Mouse (Mus musculus): ENCODE measurements around the gene Ascc1. TPM values are rescaled to one million over a fixed set of nuclear protein-coding genes. Genes with fewer than 3 reads are reported as not detected.

The Ascc1 gene
- 27.8 and 29.8 TPM in 2 replicates for total RNA-seq (2021)
- long read RNA-seq, experiment 1, transcript Ascc1-201 (11 exons, 1,450 nt), result major isoform, 32 of 38 reads
- long read RNA-seq, experiment 1, partial matches to known transcripts, result 3 of 38 reads
- long read RNA-seq, experiment 1, other reads (novel, unspliced or antisense), result 1 of 38 reads
- long read RNA-seq, experiment 2, transcript Ascc1-201 (11 exons, 1,450 nt), result major isoform, 30 of 39 reads
- long read RNA-seq, experiment 2, partial matches to known transcripts, result 1 of 39 reads
- long read RNA-seq, experiment 2, other reads (novel, unspliced or antisense), result 3 of 39 reads

GRCm38 (mm10) chr10:60002673-60003212, at the start of gene Ascc1, which contains the start of gene Anapc16:
Gene Ascc1 (plus strand): TSS chr10:60002805.
Gene Anapc16 (minus strand): TSS chr10:60003135.
- peak; percentile 99 for DNase-seq

DNA sequence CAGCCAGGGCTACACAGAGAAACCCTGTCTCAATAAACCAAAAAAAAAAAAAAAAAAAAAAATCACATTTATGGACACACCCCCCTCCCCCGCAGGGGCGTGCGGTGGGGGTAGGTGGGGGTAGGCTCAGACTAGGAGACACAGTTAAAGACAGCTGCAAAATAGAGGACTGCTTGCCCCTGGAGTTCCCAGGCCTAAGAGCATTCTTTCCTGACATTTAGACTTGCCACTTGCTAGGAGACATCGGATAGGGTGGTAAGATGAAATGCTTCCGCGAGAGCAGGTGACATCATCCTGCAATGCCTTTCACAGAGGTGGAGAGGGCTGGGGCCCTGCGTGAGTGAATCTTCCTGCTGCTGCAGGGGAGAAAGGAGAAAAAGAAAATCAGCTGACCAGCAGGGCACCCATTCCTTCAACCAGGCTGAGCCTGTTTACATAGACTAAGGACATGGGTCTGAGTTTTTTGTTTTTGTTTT, 49.0 kb upstream of the Ascc1 start:
- DNase-seq, result peak; percentile 51

- DNase-seq, result no peak
Observed at GRCm38 (mm10) chr10:59956681-59957080, 45.9 kb upstream of the Ascc1 start.

GRCm38 (mm10) chr10:59957171-59958149, 45.1 kb upstream of the Ascc1 start:
- peak; percentile 40 for DNase-seq

GRCm38 (mm10) chr10:59958458-59958857, 44.1 kb upstream of the Ascc1 start:
- DNase-seq, result no peak

DNA sequence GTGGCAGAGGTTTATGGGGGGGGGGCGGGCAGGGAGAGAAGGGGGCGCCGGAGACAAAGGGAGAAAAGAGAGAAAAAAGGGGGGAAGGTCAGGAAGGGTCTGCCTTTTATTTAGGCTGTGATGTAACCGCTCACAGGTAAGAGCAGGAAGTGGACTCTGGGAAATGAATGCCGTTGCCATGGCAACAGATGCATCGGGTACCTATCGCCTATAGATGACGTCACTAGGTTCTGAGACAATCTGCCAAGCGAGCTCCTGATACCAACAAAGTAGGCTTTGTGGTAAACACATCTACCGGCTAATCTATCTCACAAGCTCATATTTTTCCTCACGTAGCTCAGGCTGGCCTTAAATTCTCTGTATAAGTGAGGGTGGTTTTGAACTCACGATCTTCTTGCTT, 43.1 kb upstream of the Ascc1 start:
- no peak for DNase-seq

- DNase-seq, result no peak
Observed at GRCm38 (mm10) chr10:59963609-59964008, 39.0 kb upstream of the Ascc1 start.

DNA sequence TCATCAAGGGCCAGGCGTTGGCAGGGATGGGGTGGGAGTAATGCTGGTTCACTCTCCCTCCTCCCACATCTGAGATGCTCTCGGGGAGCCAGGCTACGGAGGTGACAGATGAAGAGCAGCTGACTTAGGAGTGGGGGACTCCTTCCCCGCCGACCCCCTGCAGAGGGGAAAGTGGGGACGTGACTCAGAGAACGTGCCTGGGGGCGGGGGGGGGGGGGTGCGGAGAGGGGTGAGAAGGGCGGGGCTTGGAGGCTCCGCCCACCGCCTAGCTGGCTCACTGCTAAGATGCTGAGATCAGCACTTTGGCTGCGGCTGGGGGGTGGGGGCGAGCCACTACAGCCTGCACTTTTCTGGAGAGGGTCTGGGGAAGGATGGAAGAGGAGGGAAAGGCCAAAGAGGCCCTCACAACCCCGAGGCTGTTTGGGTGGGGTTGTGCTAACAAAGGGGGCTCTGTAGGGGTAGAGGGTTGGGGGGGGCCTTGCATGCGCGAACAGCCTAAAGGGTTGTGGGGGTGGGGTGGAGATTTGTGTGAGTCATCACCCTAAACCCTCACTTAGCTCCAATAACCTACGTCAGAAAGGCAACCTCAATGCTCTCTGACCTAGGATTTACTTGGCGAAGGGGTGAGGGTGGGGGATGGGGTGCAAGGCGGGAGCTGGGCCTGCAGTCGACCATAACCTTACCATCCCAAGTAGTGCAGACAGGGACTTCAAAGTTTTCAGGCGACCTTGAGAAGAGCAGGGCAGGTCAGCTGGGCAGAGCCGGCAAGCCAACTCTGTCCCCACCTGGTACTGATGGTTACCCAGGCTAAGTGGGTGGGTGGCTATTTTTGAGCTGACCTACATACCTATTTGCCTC, 37.9 kb upstream of the Ascc1 start:
- DNase-seq, result peak; percentile 49

DNA sequence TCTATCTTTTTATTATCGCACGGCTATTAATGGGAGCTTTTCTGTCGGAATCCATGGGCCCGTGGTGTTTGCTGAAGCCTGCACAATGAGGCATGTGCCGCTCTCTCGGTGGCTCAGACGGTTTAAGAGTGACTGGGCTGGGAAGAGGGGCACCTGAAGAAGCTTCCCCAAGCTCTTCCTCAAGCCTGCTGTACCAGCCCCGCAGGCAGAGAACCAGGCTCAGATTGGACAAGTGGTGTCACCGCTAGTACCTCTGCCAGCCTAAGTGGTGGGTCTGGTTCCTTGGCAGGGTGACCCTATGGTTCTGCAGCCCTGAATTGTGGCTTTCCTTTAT, 37.3 kb upstream of the Ascc1 start:
- no peak for DNase-seq

- no peak for DNase-seq
Observed at GRCm38 (mm10) chr10:59965788-59966187, 36.8 kb upstream of the Ascc1 start.

DNA sequence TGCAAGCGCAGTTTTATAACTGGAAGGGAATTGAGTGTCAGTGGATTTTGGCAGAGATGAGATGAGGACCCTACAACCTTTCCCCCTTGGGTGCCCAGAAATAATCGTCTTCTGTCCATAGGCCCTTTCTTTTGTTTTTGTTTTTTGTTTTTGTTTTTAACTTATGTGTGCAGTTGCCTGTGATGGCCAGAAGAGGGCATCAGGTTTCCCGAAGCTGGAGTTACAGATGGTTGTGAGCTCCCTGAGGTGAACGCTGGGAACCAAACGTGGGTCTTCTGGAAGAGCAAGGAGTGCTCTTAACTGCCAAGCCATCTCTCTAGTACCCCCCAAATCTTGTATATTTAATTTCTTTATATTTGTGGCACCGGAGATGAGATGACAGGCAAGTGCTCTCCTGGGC, 35.9 kb upstream of the Ascc1 start:
- DNase-seq, result no peak

- peak; percentile 83 for DNase-seq
Observed at GRCm38 (mm10) chr10:59967309-59967942, 35.2 kb upstream of the Ascc1 start.

DNA sequence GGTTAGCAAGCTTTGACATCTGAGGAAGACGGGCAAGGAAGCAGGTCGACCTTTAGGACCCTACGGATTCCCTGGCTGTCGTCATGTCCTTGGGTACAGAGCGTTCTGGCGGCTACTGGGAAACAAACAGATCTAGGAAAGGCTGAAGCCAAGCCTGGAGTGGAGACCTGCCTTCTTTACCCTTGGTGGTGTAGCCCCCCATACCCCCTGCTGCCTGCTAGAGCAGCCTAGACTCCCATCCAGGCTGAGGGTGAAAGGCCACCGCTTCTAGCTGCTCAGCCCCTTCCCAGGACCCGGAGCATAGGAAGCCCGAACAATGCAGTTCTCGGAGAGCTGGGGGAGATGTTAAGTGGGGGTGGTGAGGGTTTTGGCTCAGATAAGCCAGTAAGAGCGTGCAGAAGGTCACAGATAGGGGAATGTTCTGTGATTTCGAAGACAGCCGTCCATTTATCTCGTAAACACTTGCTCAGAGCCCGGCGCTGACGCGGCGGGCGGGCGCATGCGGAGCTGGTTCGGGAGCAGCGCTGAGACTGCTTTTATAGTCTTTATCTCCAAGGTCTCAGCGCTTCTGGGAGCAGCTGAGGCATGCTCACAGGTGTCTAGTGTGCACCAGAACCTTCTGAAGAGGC, 32.7 kb upstream of the Ascc1 start:
- DNase-seq, result peak; percentile 88

DNA sequence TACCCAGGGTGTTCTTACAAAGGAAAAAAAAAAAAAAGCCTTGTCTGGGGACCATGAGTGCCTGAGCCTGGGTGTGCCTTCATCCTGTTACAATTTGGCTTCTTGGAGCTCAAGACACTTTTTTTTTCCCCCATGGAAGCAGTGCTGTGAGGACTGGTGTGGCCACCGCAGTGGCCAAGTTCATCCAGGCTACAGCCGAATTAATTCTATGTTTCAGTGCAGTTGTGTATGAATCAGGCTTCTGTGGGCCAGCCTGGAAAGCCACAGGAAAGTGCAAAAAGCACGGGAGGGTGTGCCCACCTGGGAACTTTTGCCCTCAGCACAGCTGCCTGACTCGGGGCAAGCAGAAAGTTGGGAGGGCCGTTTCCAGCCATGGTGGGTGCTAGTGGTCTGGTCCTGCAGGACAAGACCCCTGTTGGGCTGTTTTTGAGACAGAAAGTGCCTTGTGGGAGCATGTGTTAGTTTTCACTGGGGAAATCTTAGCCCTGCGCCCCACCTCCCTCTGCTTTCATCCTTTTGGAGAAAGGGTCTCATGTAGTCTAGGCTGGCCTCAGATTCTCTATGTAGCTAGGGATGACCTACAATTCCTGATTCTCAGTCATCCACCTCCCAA, 32.0 kb upstream of the Ascc1 start:
- no peak for DNase-seq

DNA sequence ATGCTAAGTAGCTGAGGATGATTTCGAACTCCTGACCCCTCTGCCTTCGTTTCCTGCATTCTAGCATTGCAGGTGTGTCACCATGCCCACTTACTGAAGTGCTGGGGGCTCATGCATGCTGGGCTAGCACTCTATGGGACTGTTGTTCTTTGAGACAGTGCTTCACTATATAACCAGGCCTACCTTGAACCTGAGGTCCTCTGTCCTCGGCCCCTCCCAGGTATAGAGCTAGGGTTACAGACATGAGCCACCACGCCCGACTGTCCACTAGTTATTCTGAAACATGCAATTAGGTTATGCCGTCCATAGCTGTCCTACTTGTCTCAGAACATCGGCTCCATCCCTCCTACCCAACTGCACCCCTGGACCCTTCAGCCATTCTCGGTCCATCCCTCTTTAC, 30.8 kb upstream of the Ascc1 start:
- DNase-seq, result no peak

GRCm38 (mm10) chr10:59972534-59972933, 30.1 kb upstream of the Ascc1 start:
- DNase-seq, result peak; percentile 58

DNA sequence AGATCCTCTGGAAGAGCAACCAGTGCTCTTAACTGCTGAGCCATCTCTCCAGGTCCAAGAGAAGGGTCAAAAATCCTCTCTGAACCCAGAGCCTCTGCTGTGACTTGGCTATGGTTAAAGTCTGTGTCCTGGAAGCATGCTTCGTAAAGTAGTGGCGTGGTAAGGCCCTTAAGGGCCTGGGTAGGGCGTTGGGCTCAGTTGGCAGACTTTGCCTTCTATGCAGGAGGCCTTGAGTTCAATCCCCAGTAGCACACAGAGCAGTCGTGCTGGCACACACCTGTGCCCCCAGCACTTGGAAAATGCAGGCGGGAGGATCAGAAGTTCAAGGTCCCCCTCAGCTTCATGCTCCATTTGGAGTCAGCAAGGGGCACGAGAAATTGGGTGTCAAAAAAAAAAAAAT, 29.6 kb upstream of the Ascc1 start:
- DNase-seq, result no peak

DNA sequence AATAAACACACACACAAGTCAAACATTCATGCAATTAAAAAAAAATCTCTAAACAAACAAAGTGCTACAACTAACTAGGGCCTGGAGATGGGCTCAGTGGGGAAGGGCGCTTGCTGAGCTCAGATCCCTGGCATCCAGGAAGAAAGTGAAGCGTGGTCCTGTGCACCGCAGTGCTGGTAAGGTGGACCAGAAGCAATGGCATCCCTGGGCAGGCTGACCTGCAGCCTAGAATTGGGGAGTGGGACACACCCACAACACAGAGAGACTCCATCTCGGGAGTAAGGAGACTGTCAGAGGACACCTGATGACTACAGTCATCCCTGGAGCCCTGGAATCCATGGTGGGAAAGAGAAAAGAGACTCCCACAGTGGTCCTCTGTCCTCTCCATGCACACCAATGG, 29.2 kb upstream of the Ascc1 start:
- DNase-seq, result no peak

DNA sequence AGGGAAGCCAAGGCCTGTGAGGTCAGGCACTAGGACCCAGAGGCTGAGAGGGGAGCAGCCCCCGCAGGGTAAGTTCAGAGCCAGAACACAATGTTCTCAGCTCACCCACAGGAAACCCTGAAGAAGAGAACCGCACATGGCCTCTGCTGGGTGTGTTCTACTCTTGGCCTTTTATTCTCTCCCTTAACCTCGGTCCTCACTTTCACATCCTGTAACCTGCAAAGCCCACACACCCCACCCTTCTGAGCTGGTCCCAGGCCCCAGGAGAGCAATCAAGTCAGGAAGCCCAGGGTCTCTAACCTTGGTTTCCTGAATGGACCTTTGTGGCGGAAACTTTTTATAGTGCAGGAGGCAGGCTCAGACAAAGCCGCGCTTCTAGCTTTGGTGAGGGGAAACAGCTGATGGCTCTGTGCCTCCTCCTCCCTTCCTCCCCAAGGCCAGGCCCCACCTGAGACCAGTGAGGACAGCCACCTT, 28.4 kb upstream of the Ascc1 start:
- DNase-seq, result peak; percentile 81

- no peak for DNase-seq
Observed at GRCm38 (mm10) chr10:59974786-59975185, 27.8 kb upstream of the Ascc1 start.
